Mouse (Mus musculus): ENCODE measurements around the gene 1700003E16Rik.

Gene 1700003E16Rik

GRCm38 (mm10) chr6:83127419-83127818, 28.8 kb upstream of the 1700003E16Rik start:
- no peak for DNase-seq (ENCODE audit: low spot score in 2 of 2)

GRCm38 (mm10) chr6:83131469-83132034, 24.7 kb upstream of the 1700003E16Rik start:
- DNase-seq (ENCODE audit: low spot score in 2 of 2): no peak

GRCm38 (mm10) chr6:83132176-83132919, 23.9 kb upstream of the 1700003E16Rik start:
- no peak for DNase-seq (ENCODE audit: low spot score in 2 of 2)

GRCm38 (mm10) chr6:83134226-83134625, 22.0 kb upstream of the 1700003E16Rik start:
- no peak for DNase-seq (ENCODE audit: low spot score in 2 of 2)

GRCm38 (mm10) chr6:83134951-83135513, 21.2 kb upstream of the 1700003E16Rik start, which contains the start of gene Rtkn:
Gene Rtkn (plus strand): TSS chr6:83135463.
- no peak for DNase-seq (ENCODE audit: low spot score in 2 of 2)

- DNase-seq (ENCODE audit: low spot score in 2 of 2): no peak
Observed at GRCm38 (mm10) chr6:83135571-83136161, 20.5 kb upstream of the 1700003E16Rik start.

GRCm38 (mm10) chr6:83136291-83136880, 19.8 kb upstream of the 1700003E16Rik start:
- no peak for DNase-seq (ENCODE audit: low spot score in 2 of 2)

GRCm38 (mm10) chr6:83136881-83137575, 19.2 kb upstream of the 1700003E16Rik start:
- peak in 1 of 2 experiments; percentile 47 for DNase-seq (ENCODE audit: low spot score in 2 of 2)

- DNase-seq (ENCODE audit: low spot score in 2 of 2): peak; percentile 81 to 82
Observed at GRCm38 (mm10) chr6:83137576-83137950, 18.6 kb upstream of the 1700003E16Rik start.

GRCm38 (mm10) chr6:83138056-83138455, 18.1 kb upstream of the 1700003E16Rik start:
- peak in 1 of 2 experiments; percentile 28 for DNase-seq (ENCODE audit: low spot score in 2 of 2)

- DNase-seq (ENCODE audit: low spot score in 2 of 2): no peak
Observed at GRCm38 (mm10) chr6:83140044-83140443, 16.2 kb upstream of the 1700003E16Rik start.

GRCm38 (mm10) chr6:83141636-83142035, 14.6 kb upstream of the 1700003E16Rik start:
- DNase-seq (ENCODE audit: low spot score in 2 of 2): no peak

- DNase-seq (ENCODE audit: low spot score in 2 of 2): peak; percentile 76 to 78
Observed at GRCm38 (mm10) chr6:83142211-83142731, 13.9 kb upstream of the 1700003E16Rik start.

GRCm38 (mm10) chr6:83142886-83143285, 13.3 kb upstream of the 1700003E16Rik start:
- no peak for DNase-seq (ENCODE audit: low spot score in 2 of 2)

GRCm38 (mm10) chr6:83145209-83145608, 11.0 kb upstream of the 1700003E16Rik start:
- DNase-seq (ENCODE audit: low spot score in 2 of 2): no peak

GRCm38 (mm10) chr6:83145805-83146204, 10.4 kb upstream of the 1700003E16Rik start:
- DNase-seq (ENCODE audit: low spot score in 2 of 2): no peak

GRCm38 (mm10) chr6:83147280-83147679, 8.9 kb upstream of the 1700003E16Rik start:
- no peak for DNase-seq (ENCODE audit: low spot score in 2 of 2)

GRCm38 (mm10) chr6:83151721-83152120, 4.5 kb upstream of the 1700003E16Rik start:
- DNase-seq (ENCODE audit: low spot score in 2 of 2): no peak

GRCm38 (mm10) chr6:83153038-83153437, 3.2 kb upstream of the 1700003E16Rik start:
- DNase-seq (ENCODE audit: low spot score in 2 of 2): no peak

- DNase-seq (ENCODE audit: low spot score in 2 of 2): no peak
Observed at GRCm38 (mm10) chr6:83153485-83153884, 2.7 kb upstream of the 1700003E16Rik start.

- peak in 1 of 2 experiments; percentile 71 for DNase-seq (ENCODE audit: low spot score in 2 of 2)
Observed at GRCm38 (mm10) chr6:83155552-83156238, 509 bp upstream of the 1700003E16Rik start.

Measured in right cerebral cortex, postnatal 10 days (tissue).